Mouse (Mus musculus) heart, adult 2 months (tissue): ENCODE measurements around the gene Rnf187. TPM values are rescaled to one million over a fixed set of nuclear protein-coding genes. Genes with fewer than 3 reads are reported as not detected.

Experiments used
- DNase-seq, 2 experiments: peaks; one replicate each; pipeline ENCODE4 v3.0.0; 2021
- H3K27ac ChIP-seq: fragments of 200-600 bp; 2 replicates; pipeline ENCODE4 v1.8.1; 2022
- H3K27me3 ChIP-seq: fragments of 200-500 bp; 2 replicates; pipeline ENCODE4 v1.6.1; 2012; ENCODE audit warnings: mild to moderate bottlenecking, low read length, inconsistent platforms, mixed read lengths; ENCODE audit not compliant: control insufficient read depth, insufficient read depth
- H3K36me3 ChIP-seq: fragments of 200-500 bp; 2 replicates; pipeline ENCODE4 v1.6.1; 2012; ENCODE audit warnings: low read length, inconsistent platforms; ENCODE audit not compliant: control insufficient read depth, insufficient read depth
- H3K4me1 ChIP-seq: fragments of 200-500 bp; 2 replicates; pipeline ENCODE4 v1.6.1; 2011; ENCODE audit warnings: low read length; ENCODE audit not compliant: control insufficient read depth, insufficient read depth
- H3K4me3 ChIP-seq: fragments of 200-600 bp; 2 replicates; pipeline ENCODE4 v1.8.1; 2022
- H3K79me2 ChIP-seq: fragments of 200-500 bp; replicated peaks from 2 replicates; pipeline ENCODE4 v1.6.1; 2012; ENCODE audit warnings: mild to moderate bottlenecking, inconsistent platforms, low read length, moderate library complexity, mixed read lengths; ENCODE audit not compliant: control insufficient read depth, insufficient read depth
- H3K9ac ChIP-seq: fragments of 200-500 bp; 2 replicates; pipeline ENCODE4 v1.6.1; 2012; ENCODE audit warnings: low read depth, mild to moderate bottlenecking, control low read depth, inconsistent platforms, low read length, mixed read lengths
- CTCF ChIP-seq: fragments of 200-600 bp; IDR thresholded peaks from 2 replicates; pipeline ENCODE4 v1.8.1; 2022; ENCODE audit warnings: antibody characterized with exemption, mild to moderate bottlenecking, moderate library complexity
- EP300 ChIP-seq: fragments of 200-500 bp; IDR thresholded peaks from 2 replicates; pipeline ENCODE4 v1.6.1; 2011; ENCODE audit warnings: low read depth, low read length, control low read depth; ENCODE audit not compliant: insufficient read depth
- POLR2A ChIP-seq: fragments of 200-500 bp; IDR thresholded peaks from 2 replicates; pipeline ENCODE4 v1.6.1; 2011; ENCODE audit warnings: mild to moderate bottlenecking, low read depth, low read length, control low read depth; ENCODE audit not compliant: insufficient read depth
- WGBS: fragments of 180-500 bp; shearing (Covaris S2); methylation state at CpG from one replicate; pipeline ENCODE4 v1.1.7; 2018; 5-methylcytosine and 5-hydroxymethylcytosine counted together
- intact Hi-C: fragments of 180-260 bp; cut with DNase I; formaldehyde crosslinking; loops from one replicate; pipeline ENCODE4 v1.15.1; 2025
- polyA plus RNA-seq: library from polyadenylated mRNA; depleted of rRNA; stranded (reverse); fragments of >200 nt; gene quantifications from 2 replicates; pipeline ENCODE4 v1.2.3, GENCODE M21; 2012
- total RNA-seq, 2 experiments: library from RNA; stranded (reverse); gene quantifications; 2 replicates each; pipeline ENCODE4 v1.2.3; 2021

The Rnf187 gene
- total and polyA plus RNA-seq, 3 experiments, result 164 to 182 (median 177) TPM

DNA sequence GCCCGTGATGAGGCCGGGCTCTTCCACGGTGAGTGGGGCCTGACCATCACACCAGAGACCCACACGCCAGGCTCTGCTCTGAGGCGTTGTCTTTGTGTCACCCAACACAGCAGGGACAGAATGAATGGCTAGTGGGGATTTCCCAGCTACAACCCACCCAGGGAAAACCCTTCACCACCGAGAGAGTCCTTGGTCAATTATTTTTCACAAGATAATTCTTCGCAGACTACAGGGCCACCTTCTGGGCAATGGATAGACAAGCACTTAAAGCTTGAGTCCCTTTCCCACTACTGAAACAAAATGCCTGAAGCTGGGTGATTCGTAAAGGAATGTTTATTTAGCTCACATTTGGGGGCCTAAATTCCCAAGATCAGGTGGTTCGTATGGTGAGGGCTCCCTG, 16.3 kb downstream of the Rnf187 start:
- Histone ChIP-seq H3K36me3 (no peaks in the 10 kb centered on the region), H3K79me2 (no peaks in the 10 kb centered on the region), H3K27ac (no peak overlapping the region), H3K4me1 (no peaks in the 10 kb centered on the region), H3K4me3 (no peak overlapping the region), H3K9ac (no peak overlapping the region), H3K27me3 (peaks cover 3% of the 10 kb centered on the region; the same call in 1 of the 2 replicates)
- 81% methylated on average over 9 of the region's 9 CpGs for WGBS
- intact Hi-C loops, result no loop called here
- no peak for DNase-seq
- TF ChIP-seq EP300, result no peak
- no peak for TF ChIP-seq CTCF

- TF ChIP-seq CTCF (no peak), EP300 (no peak), POLR2A (no peak)
- Histone ChIP-seq H3K27me3 (peaks cover 3% of the 10 kb centered on the region; the same call in 1 of the 2 replicates), H3K27ac (no peak overlapping the region), H3K79me2 (no peaks in the 10 kb centered on the region), H3K4me3 (no peak overlapping the region), H3K4me1 (no peaks in the 10 kb centered on the region), H3K36me3 (no peaks in the 10 kb centered on the region), H3K9ac (no peak overlapping the region)
- DNase-seq, result no peak
- intact Hi-C loops, result no loop called here
- 59% methylated on average over 5 of the region's 5 CpGs for WGBS
Measured at GRCm38 (mm10) chr11:58918759-58919158, 20.0 kb downstream of the Rnf187 start.

DNA sequence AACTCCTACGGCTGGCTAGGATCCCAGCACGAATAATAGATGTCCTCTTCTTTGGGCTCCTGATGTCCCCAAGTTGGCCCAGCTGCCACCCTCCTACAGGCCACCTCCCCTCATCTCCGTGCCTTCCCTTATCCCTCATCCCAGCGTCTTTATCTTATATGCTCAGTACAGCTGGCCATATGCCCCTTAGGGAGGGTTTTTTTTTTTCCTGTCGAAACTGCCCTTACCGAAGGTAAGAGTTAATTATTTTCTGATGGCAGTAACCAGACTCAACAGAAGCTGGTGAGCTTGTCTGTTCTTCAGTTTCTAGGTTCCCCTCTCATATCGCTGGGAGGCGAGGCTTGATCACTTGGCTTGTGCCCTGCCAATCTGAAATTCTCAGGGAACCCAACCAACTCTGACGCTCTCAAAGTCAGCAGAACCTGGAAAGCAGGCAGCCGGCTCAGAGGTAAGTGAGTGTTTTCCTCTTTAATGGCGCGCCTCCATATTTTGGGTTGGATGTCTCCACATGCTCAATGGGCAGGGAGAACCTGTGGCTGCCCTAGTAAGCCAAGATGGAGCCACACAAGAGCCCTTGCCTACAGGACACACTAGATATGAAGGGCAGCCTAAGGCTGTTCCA, 20.9 kb downstream of the Rnf187 start, which contains the start of gene Btnl10:
Btnl10 (plus strand) TSS at position 164 of the 622 bp plus-strand sequence.
- Histone ChIP-seq H3K27ac (no peak within 1 kb of the TSS), H3K9ac (no peak within 1 kb of the TSS), H3K4me3 (no peak within 1 kb of the TSS), H3K4me1 (no peaks in the 10 kb centered on the region), H3K79me2 (no peaks in the 10 kb centered on the region), H3K36me3 (no peaks in the 10 kb centered on the region), H3K27me3 (peaks cover 3% of the 10 kb centered on the region; the same call in 1 of the 2 replicates)
- 68% methylated on average over 12 of the region's 12 CpGs for WGBS
- DNase-seq, result no peak
- intact Hi-C loops, result no loop called here
- no peak for TF ChIP-seq EP300
- TF ChIP-seq POLR2A, result no peak
- no peak for TF ChIP-seq CTCF

- TF ChIP-seq CTCF (peak; percentile 72), POLR2A (no peak)
- no peak for DNase-seq
- peaks cover 3% of the 10 kb centered on the region; the same call in 1 of the 2 replicates for H3K27me3 ChIP-seq
- H3K4me1 ChIP-seq, result no peaks in the 10 kb centered on the region
- H3K27ac ChIP-seq, result no peak overlapping the region
- WGBS, result 44% methylated on average over 14 of the region's 14 CpGs
- H3K36me3 ChIP-seq, result no peaks in the 10 kb centered on the region
- H3K79me2 ChIP-seq, result no peaks in the 10 kb centered on the region
- no peak overlapping the region for H3K9ac ChIP-seq
- no peak overlapping the region for H3K4me3 ChIP-seq
- intact Hi-C loops, result no loop called here
Measured at GRCm38 (mm10) chr11:58916879-58917744, 21.6 kb downstream of the Rnf187 start.

DNA sequence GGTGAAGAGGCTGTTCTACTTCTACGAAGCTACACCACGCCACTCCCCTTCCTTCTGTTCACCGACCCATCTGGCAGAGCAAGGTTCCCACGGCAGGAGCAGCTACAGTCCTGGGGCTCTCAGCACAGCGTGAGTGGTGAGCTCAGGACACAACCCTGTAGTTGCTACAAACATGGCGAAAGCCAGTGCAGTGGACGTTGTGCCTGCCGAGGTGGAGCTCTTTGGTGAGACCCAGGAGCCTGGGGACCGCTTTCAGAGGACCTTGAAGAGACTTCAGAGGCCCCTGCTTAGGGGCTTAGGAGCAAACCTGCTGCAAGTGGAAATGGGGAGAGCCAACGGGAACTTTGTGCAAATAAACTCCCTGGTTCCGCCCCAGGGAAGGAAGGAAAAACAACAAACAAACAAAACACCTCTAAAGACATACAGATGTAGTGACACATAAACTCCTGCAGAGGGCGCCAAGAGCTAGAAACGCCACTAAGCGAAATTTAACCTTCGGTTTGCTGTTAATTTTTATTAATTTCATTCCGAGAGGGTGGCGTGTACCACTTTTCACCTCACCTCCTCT, 24.2 kb downstream of the Rnf187 start:
- peak; percentile 24 to 53 for DNase-seq
- TF ChIP-seq CTCF (peak; percentile 95), EP300 (no peak)
- H3K27me3 ChIP-seq, result no peaks in the 10 kb centered on the region
- 7% methylated on average over 17 of the region's 17 CpGs for WGBS
- intact Hi-C loops, result no loop called here
- peak overlapping the region; percentile 47 for H3K9ac ChIP-seq
- H3K4me3 ChIP-seq, result peak overlapping the region; percentile 21
- H3K27ac ChIP-seq, result peak overlapping the region; percentile 43
- H3K36me3 ChIP-seq, result no peaks in the 10 kb centered on the region
- H3K79me2 ChIP-seq, result no peaks in the 10 kb centered on the region
- no peaks in the 10 kb centered on the region for H3K4me1 ChIP-seq

GRCm38 (mm10) chr11:58913776-58914175, 24.9 kb downstream of the Rnf187 start:
- Histone ChIP-seq H3K4me3 (no peak overlapping the region), H3K9ac (no peak overlapping the region)

More at GRCm38 (mm10) chr11:58913776-58914175, 24.9 kb downstream of the Rnf187 start:
- Histone ChIP-seq H3K4me1 (no peaks in the 10 kb centered on the region), H3K36me3 (no peaks in the 10 kb centered on the region), H3K27me3 (no peaks in the 10 kb centered on the region), H3K79me2 (no peaks in the 10 kb centered on the region), H3K27ac (no peak overlapping the region)
- intact Hi-C loops, result no loop called here
- TF ChIP-seq EP300 (no peak), CTCF (no peak), POLR2A (no peak)
- WGBS, result 76% methylated on average over 1 of the region's 1 CpGs
- no peak for DNase-seq
